Mouse (Mus musculus): ENCODE measurements around the gene Rhoa.

DNA sequence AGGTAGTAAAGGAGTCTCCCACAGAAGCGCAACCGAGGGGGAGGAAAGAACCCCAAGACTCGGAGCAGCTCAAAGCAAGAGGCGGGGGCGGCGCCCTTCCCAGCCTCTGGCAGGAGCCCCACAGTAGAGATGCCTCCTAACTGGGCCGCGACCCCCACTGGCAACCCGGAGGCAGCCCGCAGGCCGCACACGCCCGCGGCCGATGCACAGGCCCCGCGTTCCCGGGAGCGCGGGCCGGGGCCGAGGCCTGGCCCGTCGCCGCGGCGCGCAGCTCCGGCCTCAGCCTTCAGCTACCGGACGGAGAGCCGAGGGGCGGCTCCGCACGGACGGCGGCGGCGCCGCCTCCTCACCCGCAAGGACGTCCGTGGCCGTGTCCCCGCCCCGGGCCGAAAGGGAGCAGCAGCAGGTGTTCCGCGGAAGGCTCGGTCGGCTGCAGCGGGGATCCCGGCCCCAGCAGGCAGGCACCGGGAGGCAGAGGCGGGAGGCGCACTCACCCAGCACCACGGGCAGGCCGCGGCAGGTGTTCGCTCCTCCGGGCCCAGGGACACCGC, 42.7 kb upstream of the Rhoa start:
- TF ChIP-seq CTCF (IDR thresholded peaks at IDR 0.05; ENCODE audit: low read depth): no peak
- no peak for TF ChIP-seq EP300 (IDR thresholded peaks at IDR 0.05; ENCODE audit: low read depth)

All from heart, postnatal 0 days (tissue).